Mouse (Mus musculus) midbrain, embryonic 12.5 days (tissue): ENCODE results near the gene Ncl. TPM values are rescaled to one million over a fixed set of nuclear protein-coding genes. Genes with fewer than 3 reads are reported as not detected.
"Not testable (repeated sequence)": the region's sequence is repeated elsewhere in the genome, so short reads cannot be mapped to it uniquely, and the experiment has no call there.

Experiments used
- ATAC-seq: fragments of 200-750 bp; cut with Nextera tagmentation; 2 replicates; pipeline ENCODE4 v1.8.0; 2017; ENCODE audit warnings: low read depth, moderate TSS enrichment, moderate library complexity; ENCODE audit not compliant: low FRiP score
- H3K27ac ChIP-seq: fragments of 300-500 bp; sonication (generic); replicated peaks from 2 replicates; pipeline ENCODE4 v1.5.1; 2016; ENCODE audit warnings: mild to moderate bottlenecking
- H3K27me3 ChIP-seq: fragments of 300-500 bp; sonication (generic); 2 replicates; pipeline ENCODE4 v1.6.1; 2016; ENCODE audit warnings: mild to moderate bottlenecking
- H3K36me3 ChIP-seq: fragments of 300-500 bp; sonication (generic); 2 replicates; pipeline ENCODE4 v1.6.1; 2016
- H3K4me1 ChIP-seq: fragments of 300-500 bp; sonication (generic); 2 replicates; pipeline ENCODE4 v1.6.1; 2016
- H3K4me2 ChIP-seq: fragments of 300-500 bp; sonication (generic); replicated peaks from 2 replicates; pipeline ENCODE4 v1.6.1; 2016; ENCODE audit warnings: mild to moderate bottlenecking, moderate library complexity
- H3K4me3 ChIP-seq: fragments of 300-500 bp; sonication (generic); 2 replicates; pipeline ENCODE4 v1.5.1; 2016; ENCODE audit warnings: mild to moderate bottlenecking
- H3K9ac ChIP-seq: fragments of 300-500 bp; sonication (generic); replicated peaks from 2 replicates; pipeline ENCODE4 v1.6.1; 2016; ENCODE audit warnings: mild to moderate bottlenecking, moderate library complexity
- H3K9me3 ChIP-seq: fragments of 300-500 bp; sonication (generic); 2 replicates; pipeline ENCODE4 v1.6.1; 2016; ENCODE audit warnings: mild to moderate bottlenecking
- WGBS: fragments of 180-500 bp; shearing (Covaris S2); methylation state at CpG from one replicate; pipeline ENCODE4 v1.1.7; 2016; 5-methylcytosine and 5-hydroxymethylcytosine counted together
- polyA plus RNA-seq: library from polyadenylated mRNA; unstranded; fragments of >200 nt; fragmentation: Nextera tagmentation; extraction: Ambion mirVana; gene quantifications from 2 replicates; pipeline ENCODE4 v1.2.1, GENCODE M21; 2016

Gene Ncl
- polyA plus RNA-seq, 1 experiment from 2014 or later, result 345 TPM

GRCm38 (mm10) chr1:86343087-86343645, 16.0 kb downstream of the Ncl start:
- WGBS, result 97% methylated on average over 1 of the region's 1 CpGs
- no peak overlapping the region for H3K9ac ChIP-seq
- H3K27me3 ChIP-seq, result no peaks in the 10 kb centered on the region
- H3K9me3 ChIP-seq, result no peaks in the 10 kb centered on the region
- H3K4me3 ChIP-seq, result no peak overlapping the region
- no peaks in the 10 kb centered on the region for H3K4me1 ChIP-seq
- H3K36me3 ChIP-seq, result peaks cover 20% of the 10 kb centered on the region
- ATAC-seq, result no peak
- no peak overlapping the region for H3K27ac ChIP-seq
- H3K4me2 ChIP-seq, result no peak overlapping the region

- H3K27ac ChIP-seq, result no peak overlapping the region
- no peak overlapping the region for H3K4me3 ChIP-seq
- ATAC-seq, result no peak
- H3K36me3 ChIP-seq, result peaks cover 18% of the 10 kb centered on the region
- H3K27me3 ChIP-seq, result no peaks in the 10 kb centered on the region
- H3K4me2 ChIP-seq, result no peak overlapping the region
- no peaks in the 10 kb centered on the region for H3K9me3 ChIP-seq
- H3K9ac ChIP-seq, result no peak overlapping the region
- 87% methylated on average over 2 of the region's 2 CpGs for WGBS
- H3K4me1 ChIP-seq, result no peaks in the 10 kb centered on the region
Observed at GRCm38 (mm10) chr1:86342371-86342770, 16.8 kb downstream of the Ncl start.

- not testable (repeated sequence) for H3K27ac ChIP-seq, H3K4me3 ChIP-seq, H3K4me1 ChIP-seq, H3K36me3 ChIP-seq, H3K9ac ChIP-seq, H3K27me3 ChIP-seq, ATAC-seq, H3K4me2 ChIP-seq, H3K9me3 ChIP-seq
- WGBS, result 92% methylated on average over 2 of the region's 2 CpGs
Observed at GRCm38 (mm10) chr1:86341096-86341495, 18.1 kb downstream of the Ncl start.

GRCm38 (mm10) chr1:86339156-86339812, 19.9 kb downstream of the Ncl start:
- 28% methylated on average over 4 of the region's 4 CpGs for WGBS
- ATAC-seq, result peak; percentile 44; the same call in 1 of the 2 replicates

GRCm38 (mm10) chr1:86336330-86336729, 22.9 kb downstream of the Ncl start:
- no peak for ATAC-seq
- Histone ChIP-seq H3K4me1 (no peaks in the 10 kb centered on the region), H3K36me3 (no peaks in the 10 kb centered on the region), H3K9ac (no peak overlapping the region), H3K9me3 (no peaks in the 10 kb centered on the region), H3K4me2 (no peak overlapping the region), H3K4me3 (no peak overlapping the region), H3K27me3 (no peaks in the 10 kb centered on the region), H3K27ac (no peak overlapping the region)
- 43% methylated on average over 2 of the region's 2 CpGs for WGBS

More at GRCm38 (mm10) chr1:86339156-86339812, 19.9 kb downstream of the Ncl start:
- no peaks in the 10 kb centered on the region for H3K9me3 ChIP-seq
- no peak overlapping the region for H3K4me2 ChIP-seq
- no peak overlapping the region for H3K4me3 ChIP-seq
- H3K4me1 ChIP-seq, result no peaks in the 10 kb centered on the region
- no peak overlapping the region for H3K27ac ChIP-seq
- H3K9ac ChIP-seq, result no peak overlapping the region
- H3K36me3 ChIP-seq, result no peaks in the 10 kb centered on the region
- H3K27me3 ChIP-seq, result no peaks in the 10 kb centered on the region

GRCm38 (mm10) chr1:86320822-86321413, 38.3 kb downstream of the Ncl start:
- H3K36me3 ChIP-seq, result no peaks in the 10 kb centered on the region
- 85% methylated on average over 7 of the region's 8 CpGs for WGBS
- no peak overlapping the region for H3K9ac ChIP-seq
- H3K27ac ChIP-seq, result no peak overlapping the region
- H3K27me3 ChIP-seq, result no peaks in the 10 kb centered on the region
- no peaks in the 10 kb centered on the region for H3K9me3 ChIP-seq
- no peak overlapping the region for H3K4me2 ChIP-seq
- ATAC-seq, result no peak
- no peaks in the 10 kb centered on the region for H3K4me1 ChIP-seq
- H3K4me3 ChIP-seq, result no peak overlapping the region

- Histone ChIP-seq H3K36me3 (no peaks in the 10 kb centered on the region), H3K4me3 (no peak overlapping the region), H3K9me3 (no peaks in the 10 kb centered on the region), H3K4me1 (peaks cover 20% of the 10 kb centered on the region), H3K27ac (no peak overlapping the region), H3K9ac (no peak overlapping the region), H3K27me3 (no peaks in the 10 kb centered on the region; the same call in 1 of the 2 replicates), H3K4me2 (peak overlapping the region; percentile 12; the same call in 1 of the 2 replicates)
- 19% methylated on average over 15 of the region's 15 CpGs for WGBS
- no peak for ATAC-seq
Observed at GRCm38 (mm10) chr1:86313772-86314125, 45.5 kb downstream of the Ncl start.

- 40% methylated on average over 16 of the region's 16 CpGs for WGBS
- H3K9me3 ChIP-seq, result no peaks in the 10 kb centered on the region
Observed at GRCm38 (mm10) chr1:86313096-86313771, 46.0 kb downstream of the Ncl start.

GRCm38 (mm10) chr1:86312269-86312668, 46.9 kb downstream of the Ncl start:
- ATAC-seq, result no peak
- Histone ChIP-seq H3K4me2 (no peak overlapping the region), H3K9me3 (no peaks in the 10 kb centered on the region), H3K36me3 (no peaks in the 10 kb centered on the region), H3K9ac (no peak overlapping the region), H3K27ac (no peak overlapping the region), H3K4me1 (peaks cover 20% of the 10 kb centered on the region), H3K27me3 (peaks cover 3% of the 10 kb centered on the region; the same call in 1 of the 2 replicates), H3K4me3 (no peak overlapping the region)
- WGBS, result 81% methylated on average over 3 of the region's 3 CpGs

More at GRCm38 (mm10) chr1:86313096-86313771, 46.0 kb downstream of the Ncl start:
- no peak overlapping the region for H3K9ac ChIP-seq
- no peak overlapping the region for H3K4me3 ChIP-seq
- H3K27ac ChIP-seq, result no peak overlapping the region
- H3K36me3 ChIP-seq, result no peaks in the 10 kb centered on the region
- H3K4me1 ChIP-seq, result peaks cover 20% of the 10 kb centered on the region
- no peak for ATAC-seq
- no peaks in the 10 kb centered on the region; the same call in 1 of the 2 replicates for H3K27me3 ChIP-seq
- peak overlapping the region; percentile 12; the same call in 1 of the 2 replicates for H3K4me2 ChIP-seq

GRCm38 (mm10) chr1:86311467-86312005, 47.7 kb downstream of the Ncl start:
- Histone ChIP-seq H3K36me3 (no peaks in the 10 kb centered on the region), H3K4me3 (no peak overlapping the region), H3K4me2 (no peak overlapping the region), H3K27ac (no peak overlapping the region), H3K4me1 (peaks cover 20% of the 10 kb centered on the region), H3K9me3 (no peaks in the 10 kb centered on the region), H3K9ac (no peak overlapping the region), H3K27me3 (peaks cover 7% of the 10 kb centered on the region; the same call in 1 of the 2 replicates)
- 33% methylated on average over 10 of the region's 10 CpGs for WGBS
- no peak for ATAC-seq

- no peak overlapping the region for H3K27ac ChIP-seq
- no peak overlapping the region for H3K4me3 ChIP-seq
- H3K9me3 ChIP-seq, result no peaks in the 10 kb centered on the region
- no peak overlapping the region for H3K4me2 ChIP-seq
- H3K4me1 ChIP-seq, result peaks cover 20% of the 10 kb centered on the region
- H3K36me3 ChIP-seq, result no peaks in the 10 kb centered on the region
- 14% methylated on average over 15 of the region's 15 CpGs for WGBS
- H3K27me3 ChIP-seq, result peaks cover 15% of the 10 kb centered on the region; the same call in 1 of the 2 replicates
- no peak for ATAC-seq
- H3K9ac ChIP-seq, result no peak overlapping the region
Observed at GRCm38 (mm10) chr1:86310536-86311310, 48.5 kb downstream of the Ncl start.
